Mouse (Mus musculus) layer of hippocampus, postnatal 25 days (tissue): ENCODE results near the gene Rad51b. TPM values are rescaled to one million over a fixed set of nuclear protein-coding genes. Genes with fewer than 3 reads are reported as not detected.

Experiments used
- DNase-seq, 2 experiments: peaks; one replicate each; pipeline ENCODE4 v3.0.0; 2022; ENCODE audit warnings: mixed read lengths in 2 of 2, low spot score in 1 of 2; ENCODE audit errors: extremely low spot score in 1 of 2
- total RNA-seq, 2 experiments: library from RNA; stranded (reverse); gene quantifications; 2 replicates each; pipeline ENCODE4 v1.2.3; 2021

The Rad51b gene
- total RNA-seq, 2 experiments from 2014 or later: 0.30 TPM; not detected in 1

DNA sequence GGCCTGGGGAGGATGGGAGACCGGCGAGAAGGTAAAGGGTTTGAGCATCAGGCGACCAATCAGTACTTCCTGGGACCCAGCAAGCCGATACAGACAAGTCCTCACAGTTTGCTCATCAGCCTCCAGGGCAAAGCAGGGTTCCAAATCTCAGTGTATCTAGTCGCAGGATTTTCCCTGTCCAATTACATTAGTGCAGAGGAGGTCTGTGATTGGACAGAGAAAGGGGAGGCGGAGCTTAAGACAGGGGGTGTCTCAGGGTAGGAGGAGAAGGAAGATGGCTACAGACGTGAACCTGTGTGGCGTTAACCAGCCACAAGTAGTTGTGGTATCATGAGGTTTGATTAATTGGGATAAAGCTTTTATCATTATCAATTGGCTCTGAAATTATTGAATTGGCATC lies 538.4 kb downstream of the Rad51b start:
- DNase-seq: no peak

DNA sequence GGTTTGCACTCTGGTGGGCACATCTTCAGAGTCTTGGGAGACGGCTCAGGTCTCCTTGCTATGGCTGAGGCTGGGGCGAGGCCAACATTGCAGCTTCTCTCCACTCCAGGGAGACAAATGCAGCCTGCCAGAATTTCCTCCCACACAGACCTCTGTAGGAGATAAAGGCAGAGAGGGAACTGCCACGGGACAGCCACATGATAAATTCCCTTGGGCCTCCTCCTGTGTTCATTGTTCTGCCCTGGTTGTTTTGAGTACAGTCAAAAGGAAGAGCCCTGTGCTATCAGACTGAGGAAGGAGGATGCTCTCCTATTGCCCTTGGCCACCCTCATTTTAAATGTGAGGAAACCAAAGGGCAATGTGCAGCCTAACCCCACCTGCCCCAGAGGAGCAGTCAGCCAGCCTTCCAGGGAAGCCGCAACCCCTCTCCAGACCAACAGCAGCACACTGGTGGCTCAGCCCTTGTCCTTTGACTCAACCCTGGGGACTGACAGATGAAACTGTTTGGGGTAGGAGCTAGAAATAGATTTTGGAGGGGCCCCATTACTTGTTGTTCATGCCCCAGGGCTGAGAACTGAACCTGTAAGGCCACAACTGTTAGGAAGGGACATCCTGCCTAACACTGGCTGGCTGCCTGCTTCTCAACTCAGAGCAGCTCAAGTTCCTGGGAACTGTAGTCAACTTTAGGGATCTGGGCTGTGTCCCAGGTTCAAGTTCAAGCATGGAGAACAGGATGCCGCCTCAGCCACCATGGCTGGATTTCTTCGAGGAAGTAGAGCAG lies 541.3 kb downstream of the Rad51b start:
- peak in 1 of 2 experiments; percentile 11 for DNase-seq

DNA sequence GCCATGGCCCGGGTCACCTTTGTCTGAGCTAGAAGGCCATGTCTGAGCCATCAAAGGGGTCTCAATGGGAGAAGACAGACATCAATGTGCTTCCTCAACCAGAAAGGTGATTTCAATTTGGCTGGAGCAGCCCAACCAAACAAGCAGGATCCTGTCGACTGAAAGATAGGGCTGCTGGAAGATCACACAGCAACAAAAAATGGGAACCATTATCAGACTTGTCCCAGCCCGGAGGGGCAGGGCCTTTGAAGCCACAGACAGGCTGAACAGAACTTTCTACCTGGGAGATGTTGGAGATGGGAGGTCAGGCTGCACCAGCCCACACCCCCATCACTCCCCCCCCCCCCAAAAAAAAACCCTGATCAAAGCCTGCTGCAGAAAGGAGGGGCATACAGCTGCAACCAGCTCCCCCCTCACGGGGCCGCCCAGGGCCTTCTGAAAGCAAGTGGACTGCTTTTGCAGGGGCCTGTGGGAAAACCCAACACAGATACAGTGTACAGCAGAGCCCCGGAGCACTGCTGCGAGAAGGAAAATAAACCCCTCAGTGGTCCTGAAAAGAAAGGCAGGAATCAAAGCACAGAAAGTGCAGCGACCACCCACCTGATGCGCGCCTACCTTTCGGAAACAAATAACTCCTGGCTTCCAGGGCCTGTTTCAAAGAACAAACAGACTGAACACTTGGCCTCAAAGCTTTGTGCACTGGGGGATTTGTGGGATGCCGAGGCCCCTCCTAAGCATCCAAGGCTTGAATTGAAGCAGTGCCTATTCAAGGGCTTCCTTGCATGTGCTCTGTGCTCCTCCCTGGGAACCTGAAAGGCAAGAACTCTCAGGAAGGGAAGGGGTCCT lies 542.2 kb downstream of the Rad51b start:
- no peak for DNase-seq

DNA sequence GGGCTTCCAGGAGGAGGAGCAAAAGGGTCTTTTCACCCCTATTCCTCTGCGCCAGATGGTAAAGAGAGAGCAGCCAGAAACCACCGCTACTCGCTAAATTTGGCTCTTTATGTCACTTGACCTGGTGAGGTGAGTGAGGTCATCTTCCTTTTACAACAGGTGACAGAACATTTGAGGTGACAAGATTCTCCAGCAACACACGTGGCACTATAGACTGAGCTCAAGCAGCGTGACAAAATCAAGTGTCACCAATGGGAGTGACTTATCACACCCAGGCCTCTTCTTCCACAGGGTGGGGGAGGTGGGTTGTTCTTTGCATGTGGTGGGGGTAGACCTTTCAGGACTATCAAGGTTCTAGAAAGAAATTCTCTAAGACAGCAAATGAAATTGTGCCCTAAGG lies 543.4 kb downstream of the Rad51b start:
- no peak for DNase-seq

DNA sequence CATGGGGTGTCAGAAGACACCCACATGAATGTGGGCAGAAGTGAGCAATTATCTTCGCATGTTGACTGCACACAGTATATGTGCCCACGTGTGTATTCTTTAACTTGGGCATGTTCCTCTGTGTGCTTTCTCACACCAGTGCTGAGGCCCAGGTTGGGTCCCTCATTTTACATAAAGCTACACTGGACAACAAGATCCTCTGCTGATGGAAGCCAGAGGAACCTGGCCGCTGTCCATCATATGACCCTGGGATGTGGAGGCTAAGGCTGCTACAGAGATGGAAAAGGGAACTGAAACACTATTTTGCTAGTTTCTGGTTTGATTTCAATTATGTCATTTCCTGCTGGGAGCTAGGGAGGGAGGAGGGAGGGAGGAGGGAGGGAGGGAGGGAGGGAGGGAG lies 544.2 kb downstream of the Rad51b start:
- DNase-seq: no peak

DNA sequence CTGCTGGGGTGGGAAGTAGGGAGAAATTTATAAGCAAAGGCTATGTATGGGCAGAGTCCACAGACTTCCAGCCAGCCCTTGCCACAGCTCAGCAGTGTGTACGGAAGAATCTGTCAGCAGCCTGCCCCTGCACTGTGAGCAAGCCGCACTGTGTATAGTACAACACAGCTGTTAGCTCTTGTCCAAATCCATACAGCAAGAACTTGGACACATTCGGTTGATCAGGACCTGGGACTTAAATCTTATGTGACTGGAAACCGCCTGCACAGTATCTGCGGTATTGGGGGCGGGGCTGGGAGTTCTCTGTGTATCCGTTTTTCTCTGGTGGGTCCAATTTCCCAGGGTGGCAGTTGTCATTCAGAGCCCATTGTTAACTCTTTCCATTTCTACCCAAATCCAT lies 545.2 kb downstream of the Rad51b start:
- no peak for DNase-seq

DNA sequence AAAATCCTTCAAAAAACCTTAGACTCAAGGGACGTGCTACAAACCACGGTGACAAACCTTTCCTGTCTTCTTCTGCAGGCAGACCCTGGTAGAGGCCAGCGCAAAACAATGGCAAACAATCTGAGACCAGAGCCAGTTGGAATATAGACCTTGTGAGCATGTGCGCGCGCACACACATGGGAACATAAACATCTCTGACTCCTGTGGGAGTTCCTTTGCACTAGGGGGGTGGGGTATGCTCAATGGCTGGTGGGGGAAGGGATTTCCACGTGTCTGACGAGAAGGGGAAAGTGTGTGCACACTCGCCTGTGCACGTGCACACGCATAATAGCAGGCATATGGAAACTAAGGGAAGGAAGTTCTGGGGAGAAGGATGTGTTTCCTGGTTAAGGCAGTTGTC lies 545.9 kb downstream of the Rad51b start:
- no peak for DNase-seq

DNA sequence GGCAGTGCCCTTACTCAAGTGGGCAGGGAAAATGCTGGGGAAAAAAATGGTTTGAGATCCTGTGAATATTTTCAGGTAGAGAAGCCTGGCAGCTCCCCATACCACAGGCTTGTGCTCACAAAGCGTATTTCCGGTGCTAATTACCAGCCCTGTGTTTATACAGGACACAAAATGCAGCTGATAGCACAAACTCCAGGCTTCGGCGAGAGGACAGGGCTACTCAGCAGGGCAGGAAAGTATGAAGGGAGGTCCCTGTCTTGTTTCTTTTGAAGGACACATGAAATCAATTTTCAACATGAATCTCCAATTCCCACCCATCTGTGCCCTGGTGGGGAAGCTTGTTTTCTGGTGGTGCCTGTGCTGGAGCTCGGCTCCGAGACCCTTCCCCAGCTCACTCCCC lies 546.4 kb downstream of the Rad51b start:
- DNase-seq: no peak

DNA sequence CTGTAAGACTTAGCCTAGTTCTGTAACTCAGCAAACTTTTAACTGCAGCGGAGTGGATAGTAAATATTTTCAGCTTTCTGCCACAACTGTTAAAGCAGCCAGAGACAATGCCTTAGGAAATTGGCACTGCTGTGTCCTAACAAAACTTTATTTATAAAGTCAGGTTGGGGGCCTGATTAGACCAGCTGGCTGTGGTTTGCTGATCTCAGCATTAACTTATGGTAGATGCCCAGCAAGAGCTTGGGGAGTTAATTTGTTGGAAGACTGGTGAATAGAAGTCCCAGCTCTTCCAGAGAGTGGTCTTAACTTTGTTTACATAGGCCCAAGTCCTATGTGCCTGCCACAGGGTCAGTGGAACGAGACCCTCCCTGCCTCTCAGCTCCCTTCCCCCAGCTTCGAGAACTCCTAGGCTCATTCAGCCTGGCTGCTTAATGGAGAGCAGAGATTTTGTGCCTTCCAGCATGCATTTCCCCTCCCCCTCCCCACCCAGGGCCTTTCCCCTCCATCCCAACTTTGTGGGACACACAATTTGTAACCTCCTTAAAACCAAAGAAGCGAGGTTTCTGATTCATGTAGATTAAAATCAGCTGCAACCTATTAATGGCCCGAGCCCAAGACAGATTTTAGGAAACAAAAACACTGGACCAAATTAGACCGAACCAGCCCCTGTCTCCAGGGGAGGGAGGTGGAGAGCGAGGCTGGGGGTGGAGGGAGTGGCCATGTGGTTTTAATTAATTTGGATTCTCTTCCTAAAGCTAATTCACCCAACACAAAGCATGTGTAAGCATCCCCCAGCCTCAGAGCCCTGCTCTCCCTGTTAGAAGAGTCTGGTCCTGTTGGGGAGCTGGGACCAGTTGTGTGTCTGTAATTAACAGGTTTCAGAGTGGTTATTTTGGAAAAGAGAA lies 549.4 kb downstream of the Rad51b start:
- no peak for DNase-seq

DNA sequence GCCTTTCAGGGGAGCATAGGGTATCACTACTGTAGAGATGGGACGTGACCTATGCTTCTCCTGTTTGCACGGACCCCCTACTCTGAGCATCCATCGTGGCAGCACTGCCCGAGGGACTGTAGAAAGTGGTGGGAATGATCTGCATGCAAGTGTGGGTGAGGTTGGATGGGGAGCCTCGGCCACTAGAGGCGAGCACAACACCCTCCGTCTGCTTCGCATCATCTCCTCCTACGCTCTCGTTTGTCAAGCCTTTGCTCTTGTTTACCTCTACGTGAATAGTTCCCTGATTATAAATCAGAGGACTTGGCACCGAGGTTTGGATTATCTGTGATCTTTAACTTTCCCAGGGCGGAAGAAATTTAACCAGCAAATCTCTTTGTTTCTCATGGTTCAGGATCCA lies 551.5 kb downstream of the Rad51b start:
- DNase-seq: no peak

DNA sequence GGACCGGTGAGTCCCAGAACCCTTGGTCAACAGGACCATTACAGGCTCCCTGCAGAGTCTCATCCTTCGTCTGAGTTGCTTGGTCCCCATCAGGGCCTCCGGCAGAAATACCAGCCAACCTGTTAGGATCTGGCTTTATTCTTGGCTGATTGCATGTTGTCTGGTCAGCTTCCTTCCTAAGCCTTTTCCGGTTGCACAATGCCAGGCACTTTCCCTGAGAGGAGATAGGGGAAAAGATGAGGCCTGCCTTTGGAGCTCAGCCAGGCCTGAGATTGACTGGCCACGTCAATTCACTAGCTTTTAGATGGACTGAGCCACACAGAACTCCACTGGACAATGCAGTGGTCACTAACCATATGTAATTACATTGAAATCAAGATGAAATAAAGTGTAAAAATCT lies 552.9 kb downstream of the Rad51b start:
- no peak for DNase-seq

DNA sequence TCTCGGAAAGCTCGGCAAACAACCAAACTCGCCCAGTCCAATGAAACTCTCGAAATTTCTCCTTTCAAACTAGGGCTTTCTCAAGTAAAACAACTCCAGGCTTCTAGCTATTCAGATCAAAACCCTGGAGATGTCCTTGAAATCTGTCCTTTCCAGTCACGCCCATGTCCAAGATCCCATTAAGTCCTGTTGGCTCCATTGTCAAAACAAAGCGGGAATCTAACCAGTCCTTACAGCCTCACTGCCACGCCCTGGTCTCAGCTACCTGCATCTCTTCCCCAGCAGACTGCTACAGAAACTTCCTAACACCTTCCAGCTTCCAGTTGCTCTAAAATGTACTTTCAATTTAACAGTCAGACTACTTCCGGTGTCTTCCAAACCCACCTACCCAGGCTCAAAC lies 554.8 kb downstream of the Rad51b start:
- DNase-seq: no peak

DNA sequence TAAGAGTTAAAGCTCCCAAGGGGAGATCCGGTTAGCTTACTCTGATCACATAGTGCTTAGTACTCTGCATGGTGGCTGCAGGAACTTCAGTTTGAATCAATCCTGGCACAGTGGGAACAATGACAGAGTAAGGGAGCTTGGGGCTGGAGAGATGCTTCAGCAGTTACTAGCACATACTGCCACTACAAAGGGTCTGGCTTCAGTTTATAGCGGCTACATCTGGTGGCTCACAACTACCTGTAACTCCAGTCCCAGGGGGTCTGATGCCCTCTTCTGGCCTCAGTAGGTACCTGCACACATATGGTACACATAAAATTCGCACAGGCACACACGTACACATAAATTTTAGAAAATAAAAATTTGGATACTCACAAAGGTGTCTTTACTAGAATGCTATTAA lies 555.5 kb downstream of the Rad51b start:
- no peak for DNase-seq

DNA sequence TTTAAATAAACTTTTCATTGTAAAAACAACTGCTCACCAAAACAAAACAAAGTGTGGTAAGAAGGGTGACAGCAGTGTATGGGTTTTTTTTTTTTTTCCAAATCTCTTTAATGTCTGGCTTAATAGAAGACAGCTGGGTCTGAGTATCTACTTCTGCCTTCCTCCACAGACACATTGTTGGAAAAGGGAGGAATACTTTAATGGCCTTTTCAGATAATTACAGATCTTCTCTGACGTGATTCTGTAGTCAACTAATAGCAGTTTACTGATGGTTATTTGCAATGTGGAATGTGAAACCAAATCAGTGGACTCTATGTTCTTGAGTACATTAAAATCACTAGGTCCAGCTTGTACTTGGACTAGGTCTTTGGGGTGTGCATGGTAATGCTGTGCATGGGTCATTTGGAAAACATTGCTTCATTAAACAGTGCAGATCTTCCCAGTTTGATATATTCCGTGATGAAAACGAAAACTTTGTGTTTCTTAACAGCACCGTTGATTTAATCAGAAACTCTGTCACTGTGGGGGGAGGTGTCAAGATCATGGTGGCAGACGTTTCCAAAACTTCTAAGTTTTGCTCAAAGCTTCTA lies 556.9 kb downstream of the Rad51b start:
- DNase-seq: no peak

DNA sequence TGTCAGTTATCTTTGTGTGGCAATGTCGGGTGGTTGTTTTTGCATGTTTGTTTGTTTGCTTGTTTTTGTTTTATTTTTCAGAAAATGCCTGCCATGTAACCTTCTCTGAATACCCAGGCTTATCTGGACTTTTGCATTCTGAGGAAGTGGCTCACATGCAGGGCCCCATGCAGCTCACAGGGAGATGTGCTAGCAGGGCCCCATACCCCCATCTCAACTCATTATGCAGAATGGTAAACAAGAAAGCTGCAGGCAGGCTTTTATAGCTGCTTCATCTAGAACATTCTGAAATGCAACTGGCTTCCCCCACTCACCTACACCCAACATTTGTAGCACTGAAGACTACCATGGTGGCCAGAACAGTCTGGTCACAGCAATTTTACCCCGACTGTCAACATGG lies 557.4 kb downstream of the Rad51b start:
- DNase-seq: no peak

DNA sequence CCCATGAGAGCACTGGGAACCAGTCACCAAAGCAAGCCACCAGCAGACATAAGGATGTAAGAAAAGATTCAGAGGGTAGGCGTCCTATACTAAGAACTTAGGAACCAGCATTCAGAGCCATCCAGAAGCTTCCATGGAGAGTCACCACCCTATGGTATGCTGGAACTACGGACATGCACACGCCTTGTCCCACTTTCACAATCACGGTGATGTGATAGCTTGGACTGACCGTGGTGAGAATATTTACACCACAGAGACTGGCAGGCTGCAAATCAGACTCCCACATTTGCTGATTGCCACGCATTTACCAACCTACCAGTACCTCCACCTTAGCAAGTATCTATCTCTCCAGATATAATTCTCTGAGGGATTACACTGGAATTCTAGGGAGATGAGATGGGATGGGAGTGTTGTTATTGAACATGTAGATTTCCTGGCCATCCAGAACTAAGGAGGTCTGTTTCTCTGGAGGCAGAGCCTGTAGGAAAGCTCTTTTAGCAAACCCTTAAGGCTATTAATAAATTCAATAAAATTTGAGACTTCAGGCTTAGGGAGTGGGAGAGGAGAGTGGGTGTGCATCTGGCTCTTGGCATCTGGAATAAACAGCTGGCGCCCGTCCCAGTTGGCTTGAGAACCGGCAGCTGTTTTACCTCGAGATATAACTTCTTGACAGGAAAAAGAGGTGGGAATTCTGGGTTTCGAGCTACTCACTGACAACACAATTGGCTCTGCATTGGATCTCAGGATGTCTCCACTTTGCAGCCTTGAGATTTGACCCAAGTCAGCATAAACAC lies 559.2 kb downstream of the Rad51b start:
- no peak for DNase-seq

DNA sequence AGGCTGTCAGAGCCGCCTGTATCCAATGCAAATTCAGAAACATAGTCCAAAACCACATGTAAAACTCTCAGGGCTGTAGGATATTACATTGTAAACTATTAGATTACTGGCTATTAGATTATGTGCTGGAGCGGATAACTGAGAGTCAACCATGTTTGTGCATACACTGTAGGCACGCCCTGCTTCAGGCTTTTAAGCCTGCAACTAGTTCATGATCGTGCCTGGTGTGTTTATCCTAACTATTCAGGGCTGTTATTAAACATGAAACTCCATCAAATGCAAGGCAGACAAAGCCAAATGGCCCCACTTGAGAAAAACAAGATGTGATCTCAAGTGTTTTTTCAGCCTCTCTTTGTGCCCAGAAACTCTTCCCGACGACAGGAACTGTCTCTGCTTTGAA lies 560.6 kb downstream of the Rad51b start:
- no peak for DNase-seq

DNA sequence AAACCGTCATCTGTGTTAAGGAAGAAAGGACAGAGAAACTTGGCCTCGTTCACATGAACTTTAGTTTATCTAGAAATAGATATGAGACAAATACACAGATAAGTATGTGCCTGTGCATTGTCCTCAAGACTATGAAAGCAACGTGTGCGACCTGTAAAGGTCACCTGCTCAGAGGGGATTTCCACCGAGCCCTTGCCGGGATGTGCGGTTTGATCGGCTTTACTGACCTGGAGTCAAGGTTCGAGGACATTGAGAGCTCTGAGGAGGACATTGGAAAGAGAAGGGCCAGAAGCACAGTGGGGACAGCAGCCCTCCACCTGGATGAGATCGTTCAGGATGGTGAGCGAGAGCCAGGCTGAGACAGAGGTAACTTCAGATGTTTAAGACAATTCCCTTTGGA lies 561.3 kb downstream of the Rad51b start:
- no peak for DNase-seq

DNA sequence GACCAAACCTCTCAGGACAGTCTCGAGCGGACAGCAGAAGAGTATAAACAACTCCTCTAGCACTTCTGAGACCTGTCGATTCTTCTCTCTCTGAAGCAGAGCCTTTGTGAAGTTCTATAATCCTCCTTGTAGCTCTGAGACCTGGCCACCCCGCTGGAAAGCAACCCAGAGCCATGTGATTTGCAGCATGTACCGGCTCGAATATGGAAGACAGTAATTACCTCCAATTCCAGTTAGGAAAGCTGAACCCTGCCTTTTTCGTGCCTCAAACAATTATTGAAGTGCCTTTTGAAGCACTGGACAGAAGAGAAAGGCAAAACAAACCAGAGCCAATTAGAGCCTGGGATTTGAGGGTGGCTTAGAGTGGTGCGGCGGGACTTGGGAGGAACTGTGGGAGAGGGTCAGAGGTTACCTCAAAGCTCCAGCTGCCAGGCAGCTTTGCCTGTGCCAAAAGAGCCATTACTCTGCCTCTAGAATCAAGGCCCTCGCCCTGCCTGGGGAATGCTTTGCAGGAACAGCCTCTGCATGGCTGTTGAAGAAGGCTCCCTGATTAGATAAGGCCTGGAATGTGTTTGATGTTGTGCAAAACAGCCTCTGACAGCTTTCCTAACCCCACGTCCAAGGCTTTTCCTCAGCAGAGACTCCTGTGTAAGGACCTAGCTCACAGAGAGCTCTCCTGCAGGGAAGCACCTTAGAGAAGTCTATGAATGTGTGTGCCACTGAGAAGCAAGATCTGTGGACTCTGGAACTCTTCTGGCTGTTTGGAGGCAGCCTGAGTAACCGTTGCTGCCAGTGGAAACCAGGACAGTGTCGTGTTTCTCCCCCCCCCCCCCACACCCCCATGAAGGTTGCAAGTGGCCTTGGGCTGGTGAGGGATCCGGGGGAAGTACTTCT lies 562.5 kb downstream of the Rad51b start:
- DNase-seq: no peak
